Mouse (Mus musculus) c-Kit-positive CD71-positive TER-119-negative erythroid progenitor cells, embryonic 14.5 days (primary cell): ENCODE measurements around the gene Tmprss5.

ENCODE experiments used
- DNase-seq: peaks from one replicate; pipeline ENCODE4 v3.0.0-alpha.2; 2013; ENCODE audit warnings: low read depth

Tmprss5 gene

GRCm38 (mm10) chr9:49081107-49081506 lies at the start of gene Tmprss5:
Gene Tmprss5 (plus strand): TSS chr9:49081260.
- no peak for DNase-seq

GRCm38 (mm10) chr9:49034764-49035163 lies 46.3 kb upstream of the Tmprss5 start:
- no peak for DNase-seq

GRCm38 (mm10) chr9:49050901-49051300 lies 30.2 kb upstream of the Tmprss5 start:
- no peak for DNase-seq

GRCm38 (mm10) chr9:49051349-49051748 lies 29.7 kb upstream of the Tmprss5 start:
- peak; percentile 46 for DNase-seq

GRCm38 (mm10) chr9:49054028-49054427 lies 27.0 kb upstream of the Tmprss5 start:
- DNase-seq: no peak

- DNase-seq: peak; percentile 90
Measured at GRCm38 (mm10) chr9:49055333-49056205, 25.5 kb upstream of the Tmprss5 start, which contains the start of gene Zw10. Gene Zw10 (plus strand): TSS chr9:49055613.

- DNase-seq: no peak
Measured at GRCm38 (mm10) chr9:49076847-49077246, 4.2 kb upstream of the Tmprss5 start.

GRCm38 (mm10) chr9:49081561-49081960 lies 501 bp downstream of the Tmprss5 start:
- DNase-seq: peak; percentile 31

GRCm38 (mm10) chr9:49087317-49087716 lies 6.3 kb downstream of the Tmprss5 start:
- no peak for DNase-seq

- DNase-seq: no peak
Measured at GRCm38 (mm10) chr9:49098871-49099270, 17.8 kb downstream of the Tmprss5 start.

GRCm38 (mm10) chr9:49102328-49102727 lies 21.3 kb downstream of the Tmprss5 start:
- DNase-seq: no peak

GRCm38 (mm10) chr9:49109101-49109500 lies 28.0 kb downstream of the Tmprss5 start:
- no peak for DNase-seq

- no peak for DNase-seq
Measured at GRCm38 (mm10) chr9:49110476-49111220, 29.6 kb downstream of the Tmprss5 start.

GRCm38 (mm10) chr9:49111296-49111695 lies 30.2 kb downstream of the Tmprss5 start:
- DNase-seq: no peak

- DNase-seq: no peak
Measured at GRCm38 (mm10) chr9:49118271-49118825, 37.3 kb downstream of the Tmprss5 start.

- no peak for DNase-seq
Measured at GRCm38 (mm10) chr9:49119759-49120158, 38.7 kb downstream of the Tmprss5 start.

GRCm38 (mm10) chr9:49125706-49126105 lies 44.6 kb downstream of the Tmprss5 start:
- no peak for DNase-seq

- DNase-seq: no peak
Measured at GRCm38 (mm10) chr9:49130514-49131010, 49.5 kb downstream of the Tmprss5 start.

- DNase-seq: no peak
Measured at GRCm38 (mm10) chr9:49143841-49144240, 62.8 kb downstream of the Tmprss5 start.

GRCm38 (mm10) chr9:49145776-49146175 lies 64.7 kb downstream of the Tmprss5 start:
- DNase-seq: no peak

GRCm38 (mm10) chr9:49147031-49147430 lies 66.0 kb downstream of the Tmprss5 start:
- no peak for DNase-seq
